ENCODE assay signal across 33 mouse cellular contexts in the genomic region with DNA sequence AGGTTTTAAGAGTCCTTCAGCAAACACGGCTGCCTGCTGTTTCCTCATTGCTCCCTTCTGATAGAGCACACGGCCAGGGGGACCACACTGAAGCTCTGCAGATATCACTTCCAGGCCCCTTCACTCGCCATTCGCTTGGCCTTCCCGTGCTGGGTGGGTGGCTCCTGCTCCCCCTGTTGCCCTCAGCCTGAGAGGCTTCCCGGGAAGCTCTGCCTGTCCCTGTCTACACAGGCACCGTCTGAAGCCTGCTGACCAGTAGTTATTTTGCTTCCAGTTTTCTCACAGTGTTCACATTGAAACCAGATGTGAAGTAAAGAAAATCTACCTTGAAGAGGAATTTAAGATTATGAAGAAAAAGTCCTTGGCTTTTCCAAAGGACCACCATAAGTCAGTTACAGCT. TPM values are rescaled to one million over a fixed set of nuclear protein-coding genes. Genes with fewer than 3 reads are reported as not detected.
"Had no signal": no experiment of that assay in that cellular context is flagged by ENCODE, and none has a peak within 500 bp of the region (broad histone marks: within the 10 kb centered on the region; RNA-seq: fewer than 3 reads in every experiment).

No protein-coding gene starts in this region.

- H3K9ac ChIP-seq: embryonic facial prominence, embryonic 12.5 days; embryonic facial prominence, embryonic 13.5 days; embryonic facial prominence, embryonic 15.5 days; forebrain, embryonic 12.5 days; forebrain, embryonic 13.5 days; forebrain, embryonic 15.5 days; forebrain, postnatal 0 days had no signal

- ATAC-seq: forebrain, embryonic 13.5 days; forebrain, embryonic 14.5 days; forebrain, embryonic 15.5 days; forebrain, embryonic 16.5 days; forebrain, postnatal 0 days had no signal

- H3K4me2 ChIP-seq: embryonic facial prominence, embryonic 12.5 days; embryonic facial prominence, embryonic 13.5 days; embryonic facial prominence, embryonic 15.5 days; forebrain, embryonic 12.5 days; forebrain, embryonic 13.5 days; forebrain, embryonic 15.5 days had no signal

- H3K9me3 ChIP-seq: embryonic facial prominence, embryonic 10.5 days; embryonic facial prominence, embryonic 12.5 days; embryonic facial prominence, embryonic 13.5 days; embryonic facial prominence, embryonic 15.5 days; forebrain, embryonic 10.5 days; forebrain, embryonic 12.5 days; forebrain, embryonic 13.5 days; forebrain, embryonic 15.5 days had no signal

- H3K27ac ChIP-seq: embryonic facial prominence, embryonic 10.5 days; embryonic facial prominence, embryonic 12.5 days; embryonic facial prominence, embryonic 13.5 days; embryonic facial prominence, embryonic 15.5 days; forebrain, embryonic 10.5 days; forebrain, embryonic 12.5 days; forebrain, embryonic 13.5 days; forebrain, embryonic 15.5 days; gastrocnemius, adult 2 months; heart, adult 2 months had no signal

- H3K4me3 ChIP-seq: embryonic facial prominence, embryonic 10.5 days; embryonic facial prominence, embryonic 12.5 days; embryonic facial prominence, embryonic 13.5 days; embryonic facial prominence, embryonic 15.5 days; erythroblast, embryonic 14.5 days; forebrain, embryonic 10.5 days; forebrain, embryonic 12.5 days; forebrain, embryonic 13.5 days; forebrain, embryonic 15.5 days; gastrocnemius, adult 2 months; heart, adult 2 months had no signal

- DNase-seq: cerebellum, adult 2 months; cerebellum, adult 8-10 months; cerebellum, adult 9-10 months; cerebellum, adult 9-11 months; cerebellum, postnatal 10 days; cerebellum, postnatal 14 days; cerebellum, postnatal 25 days; cerebellum, postnatal 36 days; embryo, embryonic 11 days; forebrain, postnatal 0 days; gastrocnemius, adult 2 months; gastrocnemius, postnatal 10 days; gastrocnemius, postnatal 14 days; gastrocnemius, postnatal 25 days; gastrocnemius, postnatal 36 days; heart, adult 18-20 months; heart, adult 2 months had no signal

- H3K4me1 ChIP-seq: embryonic facial prominence, embryonic 10.5 days; embryonic facial prominence, embryonic 12.5 days; embryonic facial prominence, embryonic 13.5 days; embryonic facial prominence, embryonic 15.5 days; forebrain, embryonic 10.5 days; forebrain, embryonic 12.5 days; forebrain, embryonic 13.5 days; forebrain, embryonic 15.5 days had no signal

- H3K27me3 ChIP-seq: embryonic facial prominence, embryonic 12.5 days; embryonic facial prominence, embryonic 13.5 days; embryonic facial prominence, embryonic 15.5 days; forebrain, embryonic 12.5 days; forebrain, embryonic 13.5 days; forebrain, embryonic 15.5 days had no signal

RNA-seq across cellular contexts. Expression of a gene that starts 34.3 kb away (rescaled TPM):
- total RNA-seq: common myeloid progenitor, adult 5-6 weeks; gastrocnemius, adult 18-20 months; gastrocnemius, adult 2 months; gastrocnemius, adult 8-10 months; gastrocnemius, postnatal 10 days; gastrocnemius, postnatal 14 days; gastrocnemius, postnatal 25 days; gastrocnemius, postnatal 36 days; gastrocnemius, postnatal 4 days; granulocyte monocyte progenitor cell, adult 5-6 weeks; heart, adult 18-20 months; heart, adult 2 months had no signal
- polyA plus RNA-seq: embryonic facial prominence, embryonic 12.5 days; embryonic facial prominence, embryonic 13.5 days; erythroblast, embryonic 14.5 days had no signal

RNA-seq across cellular contexts. Expression of a gene that starts 56.1 kb away (rescaled TPM):
- total RNA-seq: common myeloid progenitor, adult 5-6 weeks; gastrocnemius, adult 18-20 months; gastrocnemius, adult 2 months; gastrocnemius, adult 8-10 months; gastrocnemius, postnatal 10 days; gastrocnemius, postnatal 36 days; granulocyte monocyte progenitor cell, adult 5-6 weeks; heart, adult 18-20 months; heart, adult 2 months had no signal
- polyA plus RNA-seq: erythroblast, embryonic 14.5 days had no signal
